8 mouse cellular contexts compared by ENCODE assay signal in the genomic region with DNA sequence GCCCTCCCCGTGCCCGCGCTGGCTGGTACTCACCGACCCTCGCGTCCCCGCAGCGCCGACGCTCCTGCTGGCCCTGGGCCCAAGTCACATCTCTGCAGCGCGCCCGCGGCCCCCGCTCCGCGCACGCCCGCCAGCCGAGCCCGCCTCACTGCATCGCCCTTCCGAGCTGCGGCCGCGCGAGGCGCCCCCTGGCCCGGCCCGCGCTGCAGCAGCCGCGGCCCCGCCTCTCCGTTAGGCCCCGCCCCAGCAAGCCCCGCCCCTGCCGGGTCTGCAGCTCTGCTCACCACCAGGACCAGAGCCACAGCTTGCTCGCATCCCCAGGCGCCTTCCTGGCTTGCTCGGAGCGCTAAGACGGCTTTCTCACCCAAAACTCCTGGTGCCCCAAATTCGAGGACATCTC. TPM values are rescaled to one million over a fixed set of nuclear protein-coding genes. Genes with fewer than 3 reads are reported as not detected.
DNase-seq lines count a peak whose midpoint lies in the region; ATAC-seq lines count a peak whose summit lies in the region.

Gprc5b (minus strand) TSS at position 205 of the 400 bp plus-strand sequence.

- no peaks in the 10 kb centered on the region for H3K9me3 ChIP-seq in intestine, embryonic 15.5 days
- no peaks in the 10 kb centered on the region for H3K9me3 ChIP-seq in limb, embryonic 11.5 days (ENCODE audit: control insufficient read depth, low read length)
- no peaks in the 10 kb centered on the region for H3K9me3 ChIP-seq in midbrain, embryonic 12.5 days

- peak within 1 kb of the TSS; percentile 72 for H3K9ac ChIP-seq in intestine, embryonic 15.5 days
- H3K9ac ChIP-seq in limb, embryonic 11.5 days (ENCODE audit: low read length): peak within 1 kb of the TSS; percentile 47
- H3K9ac ChIP-seq in midbrain, embryonic 12.5 days (replicated peaks): peak within 1 kb of the TSS; percentile 88

- no peaks in the 10 kb centered on the region for H3K36me3 ChIP-seq in intestine, embryonic 15.5 days
- H3K36me3 ChIP-seq in limb, embryonic 11.5 days (ENCODE audit: control insufficient read depth, insufficient read depth, low read length): no peaks in the 10 kb centered on the region
- no peaks in the 10 kb centered on the region for H3K36me3 ChIP-seq in midbrain, embryonic 12.5 days

- peaks cover 24% of the 10 kb centered on the region for H3K4me1 ChIP-seq in intestine, embryonic 15.5 days (replicated peaks)
- peaks cover 5% of the 10 kb centered on the region for H3K4me1 ChIP-seq in limb, embryonic 11.5 days (ENCODE audit: control insufficient read depth, insufficient read depth, low read length)
- H3K4me1 ChIP-seq in midbrain, embryonic 12.5 days: peaks cover 54% of the 10 kb centered on the region

- no peak within 1 kb of the TSS for H3K27ac ChIP-seq in intestine, embryonic 15.5 days
- H3K27ac ChIP-seq in limb, embryonic 11.5 days (replicated peaks; ENCODE audit: low read depth, low read length): 0 out of 2 replicates have a peak within 1 kb of the TSS, but pooled peaks have one; percentile 12
- peak within 1 kb of the TSS; percentile 90 for H3K27ac ChIP-seq in midbrain, embryonic 12.5 days (replicated peaks)

- WGBS in intestine, embryonic 15.5 days: 0% methylated on average over 44 of the region's 44 CpGs
- WGBS in limb, embryonic 11.5 days: 1% methylated on average over 31 of the region's 44 CpGs
- WGBS in midbrain, embryonic 12.5 days: 1% methylated on average over 44 of the region's 44 CpGs

- H3K4me3 ChIP-seq in intestine, embryonic 15.5 days (replicated peaks): peak within 1 kb of the TSS; percentile 65
- peak within 1 kb of the TSS; percentile 51 for H3K4me3 ChIP-seq in limb, embryonic 11.5 days (ENCODE audit: low read depth, low read length)
- peak within 1 kb of the TSS; percentile 72 for H3K4me3 ChIP-seq in midbrain, embryonic 12.5 days

- peak; percentile 94 for ATAC-seq in intestine, embryonic 15.5 days
- ATAC-seq in limb, embryonic 11.5 days (ENCODE audit: insufficient number of reproducible peaks, low FRiP score, low TSS enrichment, low read depth): peak; percentile 90
- peak; percentile 85 for ATAC-seq in midbrain, embryonic 12.5 days (ENCODE audit: low FRiP score, low read depth)
- no peak for ATAC-seq in erythroid progenitor cell, adult 5-6 weeks (replicated peaks; ENCODE audit: low FRiP score, poor library complexity, severe bottlenecking)

- H3K27me3 ChIP-seq in intestine, embryonic 15.5 days (replicated peaks): no peaks in the 10 kb centered on the region
- 0 out of 2 replicates have a peak, but pooled peaks cover 3% of the 10 kb centered on the region for H3K27me3 ChIP-seq in limb, embryonic 11.5 days (ENCODE audit: control insufficient read depth, insufficient read depth, low read length)
- H3K27me3 ChIP-seq in midbrain, embryonic 12.5 days: peaks cover 7% of the 10 kb centered on the region

- DNase-seq in adrenal gland, adult (ENCODE audit: inconsistent age in 2 of 2, low spot score in 1 of 2): peak; percentile 93 to 95
- DNase-seq in embryo, embryonic 10 days (ENCODE audit: low spot score): peak; percentile 86
- peak; percentile 90 to 93 for DNase-seq in gastrocnemius, postnatal 4 days (ENCODE audit: low spot score in 2 of 2)
- peak; percentile 94 for DNase-seq in limb, embryonic 11.5 days (ENCODE audit: low spot score)
- peak; percentile 58 for DNase-seq in spleen, adult 12 weeks (ENCODE audit: low spot score)

- peak within 1 kb of the TSS; percentile 93 for H3K4me2 ChIP-seq in intestine, embryonic 15.5 days (replicated peaks)
- peak within 1 kb of the TSS; percentile 50 for H3K4me2 ChIP-seq in limb, embryonic 11.5 days (ENCODE audit: low read depth, severe bottlenecking)
- H3K4me2 ChIP-seq in midbrain, embryonic 12.5 days (replicated peaks): peak within 1 kb of the TSS; percentile 79

RNA-seq across cellular contexts. Expression of gene Gprc5b, which starts in this region (rescaled TPM):
- 10 to 100 TPM; 47.2 to 48.9 TPM for total RNA-seq in gastrocnemius, postnatal 4 days (2021)
- polyA plus RNA-seq in intestine, embryonic 15.5 days (2015; fragmentation: Nextera tagmentation; extraction: Ambion mirVana): 3.3 TPM in 2 replicates
- 9.4 and 9.5 TPM in 2 replicates for polyA plus RNA-seq in limb, embryonic 11.5 days (2014; fragmentation: Nextera tagmentation; extraction: Ambion mirVana)
- 11.9 and 14.1 TPM in 2 replicates for polyA plus RNA-seq in midbrain, embryonic 12.5 days (2016; fragmentation: Nextera tagmentation; extraction: Ambion mirVana)
- total RNA-seq in erythroid progenitor cell, adult 5-6 weeks (2015; ENCODE audit: low replicate concordance): not detected in 2 replicates
- total RNA-seq in erythroid progenitor cell, adult 5-6 weeks (2017; ENCODE audit: low replicate concordance): 0.08 TPM in 1 of 2 replicates, not detected in the other

Comparison
In these comparisons a context has a peak if more than half of its experiments do, and no peak if none do; other contexts are left out.
1. RNA of gene Gprc5b (total RNA-seq): 47.2 to 48.9 TPM in gastrocnemius, postnatal 4 days; 0.08 TPM in erythroid progenitor cell, adult 5-6 weeks; every median in the first group is over 10 times any median in the second.
2. Peak in every context shown above with its lines, with median percentiles within 50 percentile points of each other: DNase-seq, H3K4me2 ChIP-seq, H3K4me3 ChIP-seq and H3K9ac ChIP-seq.